Mouse (Mus musculus) kidney, postnatal 14 days (tissue): ENCODE measurements around the gene Ajuba.

Experiments
- DNase-seq: peaks from one replicate; pipeline ENCODE4 v3.0.0; 2022; ENCODE audit warnings: mixed read lengths

Ajuba gene

DNA sequence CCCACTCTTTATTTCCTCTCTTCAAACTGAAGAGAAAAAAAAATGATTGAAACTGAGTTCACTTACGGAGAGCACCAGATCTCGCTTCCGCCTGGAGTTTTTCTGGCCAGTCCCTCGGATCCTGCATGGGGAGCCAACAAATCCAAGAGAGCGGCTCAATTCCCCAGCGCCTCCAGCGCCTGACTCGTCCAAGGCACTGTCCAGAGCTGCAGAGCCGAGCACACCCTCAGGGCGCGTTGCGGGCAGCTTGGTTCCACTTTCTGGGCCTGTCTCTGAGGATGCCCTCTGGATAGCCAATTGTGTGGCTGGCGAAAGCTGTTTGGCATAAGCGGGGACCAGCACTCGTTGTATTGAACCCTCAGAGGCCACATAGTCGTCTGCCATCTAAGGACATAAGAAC lies 13.7 kb upstream of the Ajuba start:
- no peak for DNase-seq

DNA sequence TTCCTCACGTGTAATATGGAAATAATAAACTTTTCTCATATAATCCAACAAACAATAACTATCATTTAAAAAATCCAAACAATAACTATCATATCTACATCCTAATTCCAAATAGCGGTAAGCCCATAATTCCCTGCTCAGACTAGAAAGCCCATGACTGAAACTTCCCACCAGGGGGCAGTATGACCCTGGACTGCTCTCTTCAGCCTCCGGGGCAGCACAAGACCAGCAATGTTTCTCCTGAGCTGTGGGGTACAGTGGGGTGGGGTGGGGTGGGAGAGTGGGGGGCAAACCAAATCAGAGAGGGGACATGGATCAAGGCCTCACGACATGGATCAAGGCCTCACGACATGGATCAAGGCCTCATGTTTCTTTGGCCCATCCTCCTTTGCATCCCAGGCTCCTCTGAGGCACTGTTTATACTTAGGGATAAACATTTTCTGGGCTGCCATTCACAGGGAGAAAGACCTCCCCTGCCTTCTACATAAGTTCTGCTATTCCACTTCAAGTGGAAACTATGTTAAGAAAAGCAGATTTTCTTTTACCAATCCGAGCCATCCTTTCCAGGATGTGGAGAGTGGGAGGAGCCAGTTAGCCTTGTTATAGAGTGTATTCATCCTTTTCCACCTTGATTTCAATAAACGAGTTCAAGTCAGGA lies 6.5 kb upstream of the Ajuba start:
- DNase-seq: peak; percentile 75

DNA sequence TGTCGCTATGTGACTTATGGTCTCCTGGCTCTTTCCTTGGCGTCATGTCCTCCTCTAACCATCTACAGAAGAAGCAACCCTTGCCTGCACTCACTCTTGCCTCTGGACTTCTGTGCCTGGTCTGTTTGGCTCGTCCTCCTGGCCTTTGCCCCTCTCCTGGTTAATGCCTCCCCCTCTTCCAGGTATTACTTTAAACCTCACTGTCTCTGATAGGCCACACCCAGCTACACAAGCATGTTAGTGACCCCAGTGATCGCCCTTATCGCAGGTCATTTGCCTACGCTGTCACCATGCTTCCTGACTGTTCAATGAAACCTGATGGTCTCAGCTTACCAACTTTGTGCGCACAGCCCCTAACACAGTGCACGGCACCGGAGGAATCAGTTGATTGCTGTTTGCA lies 5.2 kb upstream of the Ajuba start:
- no peak for DNase-seq

DNA sequence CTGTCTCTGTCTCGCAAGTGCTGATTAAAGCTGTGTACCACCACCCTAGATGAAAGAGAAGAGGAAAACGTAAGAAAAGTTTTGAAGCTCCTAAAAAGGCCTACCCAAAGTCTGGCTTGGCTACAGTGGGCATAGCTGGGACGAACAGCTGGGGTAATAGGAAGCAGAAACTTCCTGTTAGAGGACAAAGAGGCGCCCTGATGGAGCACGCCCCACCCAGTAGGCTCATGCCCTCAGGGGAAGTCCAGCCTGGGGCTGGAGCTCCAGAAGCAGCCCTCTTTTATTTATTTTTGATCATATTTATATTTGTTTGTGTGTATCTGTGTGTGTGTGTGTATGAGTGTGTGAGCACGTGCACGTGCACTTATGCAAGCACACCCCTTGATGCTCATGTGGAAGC lies 2.3 kb upstream of the Ajuba start:
- no peak for DNase-seq

DNA sequence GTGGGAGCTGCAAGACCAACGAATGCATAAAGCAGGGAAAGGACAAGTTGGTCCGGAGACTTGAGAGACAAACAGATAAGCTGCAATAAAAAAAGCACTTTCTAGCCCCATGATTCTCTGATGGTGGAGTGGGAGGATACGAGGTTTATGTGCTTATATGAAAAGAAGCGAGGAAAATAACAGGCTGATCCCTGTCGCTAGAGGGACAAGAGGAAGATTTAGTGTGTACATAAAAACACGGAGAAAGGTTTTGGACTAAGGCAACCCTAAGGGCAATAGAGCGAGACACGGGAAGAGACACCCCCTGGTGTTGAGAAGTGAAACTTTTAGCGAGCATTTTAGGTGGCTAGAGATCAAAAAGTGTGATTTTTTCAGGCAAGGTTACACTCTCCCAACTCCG lies 705 bp upstream of the Ajuba start:
- peak; percentile 65 for DNase-seq

DNA sequence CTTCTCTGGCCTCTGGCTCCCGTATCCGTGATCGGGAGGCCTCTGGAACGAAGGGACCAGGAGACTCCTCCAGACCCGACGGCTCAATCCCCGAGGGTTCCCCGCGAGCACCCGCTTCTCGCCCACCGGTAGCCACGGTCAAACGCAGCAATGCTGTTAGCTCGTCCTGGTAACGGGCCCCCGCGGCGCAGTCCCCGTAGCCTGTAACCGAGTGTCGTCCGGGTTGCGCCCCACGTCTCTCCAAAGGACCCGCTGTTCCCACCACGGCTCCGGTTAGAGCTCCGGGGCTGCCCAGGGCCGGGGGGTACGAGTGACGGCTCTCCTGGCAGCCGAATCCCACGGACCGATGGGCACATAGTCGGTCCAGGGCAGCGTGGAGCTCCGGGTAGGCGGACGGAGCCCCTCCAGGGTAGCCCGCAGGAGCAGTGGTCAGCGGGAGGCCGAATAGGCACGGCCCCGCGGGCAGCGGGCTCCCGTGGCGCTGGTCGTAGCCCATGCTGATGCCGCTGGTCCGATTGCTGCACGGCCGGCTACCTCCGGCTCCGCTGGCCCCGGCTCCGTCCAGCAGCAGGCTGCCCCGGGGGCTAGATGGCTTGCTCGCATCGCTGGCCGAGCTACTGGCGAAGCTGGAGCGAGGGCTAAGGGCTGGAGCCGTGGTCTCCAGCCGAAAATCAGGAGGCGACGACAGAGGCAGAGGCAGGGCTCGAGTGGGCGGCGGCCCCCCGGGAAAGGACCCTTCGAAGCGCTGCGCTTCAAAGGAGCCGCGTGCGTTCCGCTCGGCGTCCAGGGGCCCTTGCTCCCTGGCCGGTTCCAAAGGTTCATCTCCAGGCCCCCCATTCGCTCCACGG lies 893 bp downstream of the Ajuba start:
- peak; percentile 62 for DNase-seq

DNA sequence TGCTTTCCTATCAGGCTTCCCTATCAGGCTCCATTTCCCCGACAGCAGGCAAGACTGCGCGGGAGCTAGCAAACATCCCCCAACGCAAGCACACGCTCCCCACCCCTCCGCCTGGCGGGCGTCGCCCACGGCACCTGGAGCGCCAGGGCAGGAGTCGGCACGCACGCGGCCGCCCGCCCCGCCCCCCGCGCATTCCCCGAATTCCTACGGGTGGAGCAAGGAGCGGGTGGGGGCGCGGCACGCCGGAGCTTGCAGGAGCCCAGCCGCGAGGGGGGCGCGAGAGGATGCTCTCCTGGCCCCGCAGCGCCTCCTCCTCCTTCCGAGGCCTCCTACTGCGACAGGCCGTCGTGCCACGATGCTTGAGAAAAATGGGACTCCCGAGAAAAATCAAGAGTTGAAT lies 1.7 kb downstream of the Ajuba start:
- peak; percentile 94 for DNase-seq

DNA sequence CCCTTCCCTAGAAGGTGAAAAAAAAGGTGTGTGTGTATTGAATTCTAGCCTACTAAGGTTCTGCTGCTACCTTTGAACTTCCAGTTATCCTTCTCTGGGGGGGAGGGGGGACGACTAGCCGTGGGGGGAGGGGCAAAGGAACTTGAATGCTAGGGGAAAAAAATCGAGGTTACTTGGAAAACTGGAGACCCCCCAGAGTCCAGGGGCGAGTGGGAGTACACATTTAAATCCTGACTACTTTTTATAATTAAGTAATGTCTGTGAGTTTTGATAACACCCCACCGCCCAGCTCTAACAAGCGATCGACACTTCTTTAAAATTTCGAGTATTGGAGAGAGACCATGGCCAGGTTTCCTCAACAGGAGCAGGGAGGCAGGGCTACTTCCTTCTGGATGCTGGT lies 2.3 kb downstream of the Ajuba start:
- no peak for DNase-seq

DNA sequence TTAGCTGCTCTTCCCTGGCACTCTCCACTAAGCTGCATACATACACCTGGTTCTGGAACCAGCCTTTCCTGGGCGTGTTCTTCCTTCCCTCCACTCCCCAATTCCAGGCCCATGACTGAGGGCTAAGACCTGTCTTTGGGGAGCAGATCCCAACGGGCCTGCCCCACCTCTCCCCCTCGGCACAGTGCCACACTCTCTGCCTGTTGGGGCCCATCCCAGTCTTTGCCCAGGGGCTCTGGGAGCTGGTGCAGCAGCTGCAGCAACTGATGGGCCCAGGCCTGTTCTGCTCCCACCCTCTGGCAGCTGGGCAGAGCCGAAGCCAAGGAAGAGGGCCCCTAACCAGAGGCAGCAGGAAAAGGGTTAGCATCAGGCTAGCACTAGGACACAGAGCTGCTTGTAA lies 3.1 kb downstream of the Ajuba start:
- peak; percentile 24 for DNase-seq

DNA sequence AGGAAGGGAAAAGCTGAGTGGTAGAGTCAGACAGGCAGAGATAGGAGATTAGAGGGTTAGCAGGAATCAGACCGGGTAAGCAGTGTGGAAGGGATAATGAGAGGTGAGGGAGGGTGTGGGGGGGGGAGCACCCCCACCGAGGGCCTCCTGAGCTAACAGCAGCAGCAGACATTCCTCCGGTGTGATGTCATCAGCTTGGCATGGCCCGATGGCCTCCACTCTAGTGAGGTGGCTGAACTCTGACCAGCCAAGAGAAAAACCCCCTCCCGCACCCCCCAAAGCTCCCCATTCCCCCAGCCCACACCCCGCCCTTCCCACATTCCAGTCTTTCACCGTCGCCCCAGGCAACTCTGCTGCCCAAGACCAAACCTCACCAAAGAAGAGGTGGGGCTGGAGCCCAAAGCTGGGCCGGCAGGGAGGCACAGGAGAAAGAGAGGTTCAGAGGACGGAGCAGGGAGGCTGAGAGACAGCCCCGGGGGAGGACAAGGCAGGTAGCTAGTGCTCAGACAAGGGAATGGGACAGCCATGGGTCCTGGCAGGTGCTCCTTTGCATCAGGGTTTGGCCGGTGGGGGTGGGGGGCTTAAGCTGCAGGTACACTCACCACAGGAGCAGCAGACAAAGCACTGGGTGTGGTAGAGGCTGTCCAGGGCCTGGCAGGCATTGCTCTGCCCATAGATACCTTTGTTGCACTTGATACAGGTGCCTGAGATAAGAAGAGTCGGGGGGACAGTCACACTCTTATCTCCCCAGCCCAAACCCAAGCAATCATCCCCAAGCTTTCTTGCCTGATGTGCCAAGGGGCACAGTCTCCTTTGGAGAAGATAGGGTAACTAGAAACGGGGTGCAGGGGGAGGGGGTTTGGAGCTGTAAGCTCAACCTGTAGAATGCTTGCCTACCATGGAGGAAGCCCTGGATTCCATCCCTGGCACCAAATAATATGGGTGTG lies 4.3 kb downstream of the Ajuba start:
- DNase-seq: peak; percentile 89

DNA sequence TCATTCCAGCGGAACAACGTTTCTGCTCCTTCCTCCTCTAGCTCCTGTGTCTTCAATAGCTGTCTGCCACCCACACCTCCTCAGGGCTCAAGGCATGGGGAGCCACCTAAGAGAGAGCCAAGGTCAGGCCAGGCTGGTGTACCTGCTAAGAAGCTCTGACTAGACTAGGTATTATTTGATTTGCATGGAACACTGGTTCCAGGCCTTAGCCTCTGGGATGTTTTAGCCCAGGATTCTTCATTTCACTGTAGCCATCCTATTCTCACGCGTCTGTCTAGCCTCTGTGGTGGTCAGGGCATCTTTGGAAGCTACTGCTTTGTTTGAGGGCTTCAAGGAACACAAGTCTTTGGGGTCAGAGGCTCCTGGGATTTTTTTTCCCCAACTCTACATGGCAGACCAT lies 5.2 kb downstream of the Ajuba start:
- no peak for DNase-seq

DNA sequence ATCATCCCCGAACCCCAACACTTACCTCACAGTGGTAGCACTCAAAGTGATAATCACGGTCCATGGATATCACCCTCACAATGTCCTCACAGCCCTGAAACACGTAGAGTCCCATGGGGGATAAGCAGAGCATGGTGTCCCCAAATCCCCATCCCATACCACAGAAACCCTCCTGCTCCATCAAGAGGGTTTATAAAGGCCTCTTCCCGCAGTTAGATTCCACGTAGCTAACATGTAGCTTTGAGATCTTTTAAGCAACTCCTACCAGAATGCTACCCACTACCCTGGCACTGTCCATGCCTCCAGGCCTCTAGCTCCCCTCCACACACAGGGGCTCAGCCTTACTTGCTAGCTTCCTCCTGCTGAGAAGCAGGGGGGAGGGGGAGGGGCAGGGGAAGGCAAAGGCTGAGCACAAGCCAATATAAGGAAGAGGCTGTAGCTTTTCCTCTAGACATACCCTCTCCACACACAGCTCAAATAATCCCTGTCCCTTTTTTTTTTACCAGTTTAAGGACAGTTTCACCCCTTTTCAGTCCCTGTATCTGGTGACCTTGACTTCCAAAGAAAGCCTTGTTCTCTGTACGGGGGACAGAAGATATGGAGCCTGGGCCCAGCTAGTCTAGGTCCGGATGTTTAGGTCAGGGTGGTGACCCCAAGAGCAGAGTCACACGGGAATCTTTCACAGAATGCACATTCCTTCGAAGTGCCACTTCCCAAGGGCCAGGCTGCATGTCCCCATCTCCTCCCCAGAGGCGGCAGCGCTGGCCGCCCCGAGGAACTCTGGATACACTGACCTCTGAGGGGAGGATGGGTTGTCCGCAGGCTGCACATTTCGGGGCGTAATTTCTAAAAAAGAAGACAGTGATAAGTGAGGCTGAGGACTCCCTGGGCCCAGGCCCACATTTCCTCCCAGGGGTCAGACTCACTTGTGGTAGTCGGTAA lies 7.6 kb downstream of the Ajuba start:
- DNase-seq: no peak

DNA sequence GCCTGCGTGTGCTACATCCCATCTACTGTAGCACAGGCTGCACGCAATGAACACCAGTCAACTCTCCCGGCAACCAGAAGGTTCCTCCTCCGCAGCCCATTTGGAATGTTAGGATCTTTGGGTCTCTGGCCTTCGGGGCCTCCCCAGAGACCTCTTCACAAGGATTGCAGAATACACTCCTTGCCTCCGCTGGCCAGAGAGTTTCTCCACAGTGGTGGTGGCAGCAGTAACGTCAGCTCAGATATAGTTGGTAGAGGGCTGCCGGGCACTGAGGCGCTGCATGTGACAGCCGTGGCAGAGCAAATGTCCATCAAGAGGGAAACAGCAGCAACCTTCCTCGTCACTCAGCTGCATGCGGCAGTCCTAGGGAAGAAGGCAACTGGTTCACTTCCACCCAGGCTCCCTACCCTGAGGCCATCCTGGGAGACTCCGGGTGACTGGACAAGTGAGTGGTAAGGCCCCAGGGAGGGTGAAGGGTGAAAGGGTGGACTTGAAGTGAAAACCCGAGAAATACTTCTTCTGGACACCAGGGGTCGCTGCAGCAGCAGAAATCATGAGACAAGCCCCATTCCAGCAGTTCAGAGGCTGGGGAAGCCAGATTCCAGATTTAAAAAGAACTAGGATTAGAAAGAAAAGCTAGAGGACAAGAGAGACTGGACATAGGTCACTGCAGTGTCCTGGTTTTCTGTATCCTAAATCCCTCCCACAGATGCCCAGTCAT lies 8.5 kb downstream of the Ajuba start:
- peak; percentile 84 for DNase-seq

DNA sequence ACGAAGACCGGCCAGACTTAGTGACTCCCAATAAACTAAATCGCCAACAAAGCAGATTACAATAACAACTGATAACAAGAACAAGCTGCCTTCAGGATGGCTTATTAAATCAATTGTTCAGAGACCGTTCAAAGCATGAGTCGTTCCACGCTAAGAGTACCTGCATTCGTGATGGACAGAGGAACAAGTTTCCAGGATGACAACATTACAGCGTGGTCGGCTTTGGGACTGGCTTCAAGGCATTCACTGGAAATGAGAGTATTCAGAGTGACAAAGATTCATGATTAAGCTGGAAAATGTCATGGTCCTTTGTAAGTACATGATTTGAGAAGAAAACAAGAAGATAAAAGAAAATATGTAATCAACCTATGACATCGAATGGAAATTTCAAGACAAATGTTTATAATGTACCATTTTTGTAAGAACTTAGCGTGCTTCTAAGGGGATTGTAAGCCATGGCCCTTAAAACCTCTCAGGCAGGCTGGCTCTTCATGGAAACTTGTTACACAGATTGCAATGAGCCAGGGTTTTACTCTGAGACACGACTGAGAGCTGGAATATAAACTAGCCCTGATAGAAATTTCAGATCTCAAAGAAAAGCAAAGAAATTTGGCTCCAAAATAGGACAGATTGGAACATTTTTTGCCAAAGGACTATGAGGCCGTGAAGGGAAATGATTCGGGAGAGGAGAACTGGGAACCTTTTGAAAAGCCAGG lies 16.7 kb downstream of the Ajuba start:
- no peak for DNase-seq

DNA sequence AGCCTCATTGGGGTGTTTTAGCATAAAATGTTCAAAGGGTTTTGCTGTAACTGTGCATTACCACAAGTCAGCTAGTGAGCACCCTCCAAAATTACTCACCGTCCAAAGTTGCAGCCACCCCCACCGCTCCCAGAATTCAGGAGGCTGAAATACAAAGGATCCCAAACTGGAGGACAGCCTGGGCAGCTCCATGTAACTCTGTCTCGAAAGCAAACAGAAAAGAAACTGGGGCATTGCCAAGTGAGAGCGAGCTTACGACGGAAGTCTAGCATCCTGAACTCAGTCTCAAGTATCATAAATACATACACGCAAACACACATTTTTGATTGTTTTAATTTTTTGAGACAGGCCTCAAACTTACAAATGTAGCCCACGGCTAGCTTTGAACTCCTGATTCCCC lies 20.0 kb downstream of the Ajuba start:
- DNase-seq: no peak

DNA sequence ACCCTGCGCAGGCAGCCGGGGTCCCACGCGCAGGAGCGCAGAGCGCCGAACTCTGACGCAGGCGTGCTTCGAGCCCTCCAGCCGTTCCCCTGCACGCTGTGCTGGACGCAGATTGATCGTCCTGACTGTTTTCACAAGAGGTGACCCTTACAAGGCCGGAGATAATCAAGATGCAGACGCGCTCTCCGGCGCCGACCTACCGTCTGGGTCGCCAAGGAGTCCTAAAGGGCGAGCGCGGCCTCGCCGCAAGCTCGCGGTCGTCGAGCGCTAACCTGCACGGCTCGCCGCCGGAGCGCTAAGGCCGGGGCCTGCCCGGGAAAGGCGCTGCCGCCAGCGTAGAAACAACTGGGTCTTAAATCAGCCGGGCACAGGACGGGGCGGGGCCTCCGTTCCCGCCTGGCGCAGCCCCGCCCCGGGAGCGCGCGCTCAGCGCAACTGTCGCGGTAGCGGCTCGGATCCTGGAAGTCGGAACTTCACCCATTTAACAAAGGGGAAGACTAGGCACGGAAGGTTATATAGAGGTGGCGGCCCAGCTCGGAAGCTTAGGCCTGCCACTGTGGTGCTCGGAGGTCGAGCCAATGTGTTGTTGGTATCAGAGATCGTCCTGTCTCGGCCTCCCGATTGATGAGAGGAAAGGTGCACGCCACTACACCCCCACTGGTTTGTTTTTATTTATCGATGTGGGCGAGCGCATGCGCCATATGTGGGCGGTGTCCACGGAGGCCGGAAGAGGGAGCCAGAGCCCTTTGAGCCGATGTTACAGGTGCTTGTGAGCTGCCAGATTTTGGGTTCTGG lies 23.2 kb downstream of the Ajuba start, which contains the start of gene Haus4:
Gene Haus4 (minus strand): TSS at position 642 of the 795 bp plus-strand sequence.
- DNase-seq: peak; percentile 92

DNA sequence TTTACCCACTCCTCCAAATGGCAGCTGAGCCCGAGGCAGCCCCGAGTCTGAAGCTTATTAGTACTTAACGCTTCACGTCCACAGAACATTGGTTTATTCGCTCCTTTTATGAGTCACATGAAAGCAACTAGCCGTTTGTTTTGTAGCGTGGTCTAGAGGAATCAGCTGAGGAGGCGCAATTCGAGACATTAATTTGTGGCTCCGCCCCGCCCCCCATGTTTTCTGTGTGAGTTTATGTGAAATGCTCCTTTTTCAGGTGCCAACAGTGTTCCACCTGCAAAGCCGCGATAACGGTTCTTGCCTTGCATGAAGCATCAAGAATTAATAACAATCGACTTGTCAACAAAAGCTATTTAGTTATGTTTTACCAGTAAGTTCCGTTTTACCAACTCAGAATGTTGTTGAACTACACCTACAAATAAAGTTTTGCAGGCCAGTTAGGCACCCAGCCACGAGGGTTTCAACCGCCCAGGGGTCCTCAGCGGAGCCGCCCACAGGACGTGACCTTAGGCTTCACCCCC lies 23.8 kb downstream of the Ajuba start:
- DNase-seq: peak; percentile 27

DNA sequence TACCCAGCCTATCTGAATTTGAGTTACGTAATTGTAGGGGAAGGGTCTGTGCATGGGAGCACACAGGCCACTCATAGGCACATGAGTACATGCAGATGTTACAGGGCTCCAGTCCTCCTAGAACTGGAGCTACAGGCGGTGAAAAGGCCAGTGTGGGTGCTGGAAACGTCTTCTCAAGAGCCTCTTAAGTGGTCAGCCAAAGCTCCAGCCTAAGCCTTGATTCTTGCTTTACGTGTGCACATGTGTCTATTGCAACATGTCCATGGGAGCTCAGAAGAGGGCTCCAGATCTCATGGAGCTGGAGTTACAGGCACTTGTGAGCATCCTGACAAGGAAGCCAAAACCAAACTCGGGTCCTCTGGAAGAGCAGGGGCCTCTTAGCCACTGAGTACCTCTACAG lies 32.7 kb downstream of the Ajuba start:
- no peak for DNase-seq

DNA sequence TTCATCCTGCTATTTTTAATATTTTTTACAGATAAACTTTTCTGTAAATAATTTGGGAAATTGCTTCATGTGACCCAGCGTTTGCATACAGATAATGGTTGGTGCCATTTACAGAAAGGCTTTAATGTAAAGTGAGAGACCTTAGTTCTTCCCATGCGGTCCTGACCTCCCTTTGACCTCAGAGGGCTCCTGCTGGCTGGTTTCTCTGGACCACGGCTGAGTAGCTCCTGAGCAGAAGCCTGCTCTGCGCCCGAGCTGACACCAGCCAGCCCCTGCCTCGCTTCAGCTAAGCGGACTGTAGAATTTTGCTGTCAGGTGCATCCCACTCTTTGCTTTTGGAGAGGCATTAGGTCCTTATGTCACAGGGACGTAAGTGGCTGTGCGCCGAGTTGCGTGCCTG lies 36.6 kb downstream of the Ajuba start:
- DNase-seq: no peak

DNA sequence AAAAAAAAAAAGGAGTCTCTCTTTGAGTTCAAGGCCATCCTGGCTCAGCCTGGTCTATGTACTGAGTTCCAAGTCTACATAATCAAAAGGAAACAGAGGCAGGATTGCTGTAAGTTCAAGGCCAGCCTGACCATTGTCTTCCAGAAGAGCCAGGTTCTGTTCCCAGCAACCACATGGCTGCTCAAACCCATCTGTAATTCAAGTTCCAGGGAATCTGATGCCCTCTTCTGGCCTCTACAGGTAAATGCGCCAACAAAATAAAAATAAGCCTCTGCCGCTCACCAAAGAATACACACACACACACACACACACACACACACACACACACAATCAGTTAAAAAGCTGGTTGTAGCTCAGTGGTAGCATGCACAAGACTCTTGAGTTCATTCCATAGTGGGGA lies 38.8 kb downstream of the Ajuba start:
- no peak for DNase-seq
